Mouse (Mus musculus): ENCODE measurements around the gene Eif5a2.
A peak's percentile ranks its signal among the peaks of the same experiment; 100 is the strongest.

The Eif5a2 gene

DNA sequence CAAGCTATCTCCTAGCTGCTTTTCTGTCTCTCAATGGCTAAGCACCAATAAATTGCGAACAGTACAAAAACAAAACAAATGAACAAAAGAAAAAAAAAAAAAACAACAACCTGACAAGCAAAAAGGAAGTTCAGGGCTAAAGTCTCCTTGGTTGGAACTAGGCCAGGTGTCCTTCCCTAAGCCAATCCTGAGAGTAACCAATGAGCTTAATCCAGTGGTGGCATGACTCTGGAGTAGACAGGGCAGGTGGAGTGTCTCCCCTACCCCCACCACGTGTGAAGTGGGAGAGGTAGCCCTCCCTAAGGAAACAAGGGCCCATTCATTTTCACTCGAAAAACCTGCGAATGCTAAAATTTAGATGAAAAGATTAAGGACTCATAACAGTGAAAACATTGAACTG is 30.4 kb downstream of the Eif5a2 start:
- no peak for DNase-seq (ENCODE audit: low spot score)

- peak; percentile 43 for DNase-seq (ENCODE audit: low spot score)
These were observed 33.3 kb downstream of the Eif5a2 start for GRCm38 (mm10) chr3:28814361-28814760.

- no peak for DNase-seq (ENCODE audit: low spot score)
These were observed 35.0 kb downstream of the Eif5a2 start for GRCm38 (mm10) chr3:28816010-28816540.

GRCm38 (mm10) chr3:28826272-28826671 is 45.2 kb downstream of the Eif5a2 start:
- no peak for DNase-seq (ENCODE audit: low spot score)

GRCm38 (mm10) chr3:28827605-28828004 is 46.5 kb downstream of the Eif5a2 start:
- DNase-seq (ENCODE audit: low spot score), result no peak

- no peak for DNase-seq (ENCODE audit: low spot score)
These were observed 48.4 kb downstream of the Eif5a2 start for GRCm38 (mm10) chr3:28829454-28829853.

DNA sequence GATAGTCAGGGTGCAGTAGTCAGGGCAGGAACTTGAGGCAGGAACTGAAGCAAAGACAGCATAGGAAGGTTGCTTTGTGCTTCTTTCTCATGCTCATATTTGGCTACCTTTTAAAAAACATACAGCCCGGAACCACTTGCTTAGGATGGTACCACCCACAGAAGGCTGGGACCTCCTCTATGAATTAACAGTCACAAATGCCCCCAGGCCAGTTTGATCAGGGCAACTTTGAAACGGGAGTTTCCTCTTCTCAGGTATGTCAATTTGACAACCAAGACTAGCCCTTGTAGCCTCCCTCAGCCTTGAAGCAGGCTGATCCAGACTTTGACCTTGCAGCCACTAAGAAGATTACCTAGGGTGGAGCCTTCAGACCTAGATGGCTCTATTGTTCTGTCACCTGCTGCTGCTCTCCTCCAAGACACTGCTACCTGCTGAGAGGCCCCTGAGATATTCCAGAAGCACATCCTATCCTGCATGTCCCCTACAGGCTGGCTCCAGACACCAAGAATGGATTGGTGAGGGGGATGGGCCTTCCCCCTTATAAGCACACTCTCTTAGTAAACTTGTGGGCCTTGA is 55.8 kb downstream of the Eif5a2 start:
- no peak for DNase-seq (ENCODE audit: low spot score)

- DNase-seq (ENCODE audit: low spot score), result no peak
These were observed 61.0 kb downstream of the Eif5a2 start for GRCm38 (mm10) chr3:28841886-28842649.

GRCm38 (mm10) chr3:28843231-28843630 is 62.2 kb downstream of the Eif5a2 start:
- no peak for DNase-seq (ENCODE audit: low spot score)

- DNase-seq (ENCODE audit: low spot score), result no peak
These were observed 66.0 kb downstream of the Eif5a2 start for GRCm38 (mm10) chr3:28847115-28847514.
